Mouse (Mus musculus) lung, adult 2 months (tissue): ENCODE results near the gene Rpa2.

ENCODE experiments used
- CTCF ChIP-seq: fragments of 200-500 bp; IDR thresholded peaks from 2 replicates; pipeline ENCODE4 v1.5.1; 2011; ENCODE audit warnings: mild to moderate bottlenecking, low read length, control low read depth; ENCODE audit not compliant: insufficient read depth
- POLR2A ChIP-seq: fragments of 200-500 bp; IDR thresholded peaks from 2 replicates; pipeline ENCODE4 v1.6.1; 2011; ENCODE audit warnings: low read depth, mild to moderate bottlenecking, control low read depth, low read length, borderline replicate concordance; ENCODE audit errors: extremely low read depth

GRCm38 (mm10) chr4:132746911-132747517, 21.1 kb upstream of the Rpa2 start:
- TF ChIP-seq POLR2A: no peak
- no peak for TF ChIP-seq CTCF
